Comparison of ENCODE assay signal across 9 mouse cellular contexts in genomic region chr2:73560899-73561664, GRCm38 (mm10). TPM values are rescaled to one million over a fixed set of nuclear protein-coding genes. Genes with fewer than 3 reads are reported as not detected.
DNase-seq lines count a peak whose midpoint lies in the region; ATAC-seq and TF ChIP-seq lines count a peak whose summit lies in the region.
"Had no signal": no experiment of that assay in that cellular context is flagged by ENCODE, and none has a peak within 500 bp of the region (broad histone marks: within the 10 kb centered on the region; RNA-seq: fewer than 3 reads in every experiment).

No protein-coding gene starts in this region.

- H3K4me3 ChIP-seq in gastrocnemius, adult 2 months, result peak overlapping the region; percentile 46
- H3K4me3 ChIP-seq in ES-E14 (ENCODE audit: insufficient read depth in 1 of 2, low read depth in 1 of 2, low read length in 2 of 2, poor library complexity in 1 of 2, severe bottlenecking in 1 of 2), result peak overlapping the region; percentile 60 to 69
- peak overlapping the region; percentile 39 for H3K4me3 ChIP-seq in forebrain, postnatal 0 days (ENCODE audit: low read depth, low read length)
- H3K4me3 ChIP-seq in midbrain, embryonic 10.5 days, result peak overlapping the region; percentile 60

- TF ChIP-seq CTCF in gastrocnemius, adult 2 months (IDR thresholded peaks at IDR 0.05), result no peak
- TF ChIP-seq CTCF in forebrain, postnatal 0 days (IDR thresholded peaks at IDR 0.05; ENCODE audit: low read depth), result no peak

- intact Hi-C loops in gastrocnemius, adult 2 months (cut with DNase I), result no loop called here
- intact Hi-C loops in gastrocnemius, postnatal 36 days (cut with DNase I), result no loop called here

- peak overlapping the region; percentile 64 for H3K4me2 ChIP-seq in forebrain, postnatal 0 days (ENCODE audit: low read depth)

- no peaks in the 10 kb centered on the region for H3K9me3 ChIP-seq in ES-E14 (ENCODE audit: control insufficient read depth, insufficient read depth, low read depth, low read length)
- no peaks in the 10 kb centered on the region for H3K9me3 ChIP-seq in forebrain, postnatal 0 days (ENCODE audit: low read length)
- no peaks in the 10 kb centered on the region for H3K9me3 ChIP-seq in midbrain, embryonic 10.5 days (replicated peaks)

- H3K27me3 ChIP-seq in forebrain, postnatal 0 days (ENCODE audit: insufficient read depth, low read length), result no peaks in the 10 kb centered on the region
- H3K27me3 ChIP-seq in midbrain, embryonic 10.5 days (ENCODE audit: low read depth, poor library complexity, severe bottlenecking), result peaks cover 16% of the 10 kb centered on the region; the same call in 1 of the 2 replicates

- 2% methylated on average over 22 of the region's 23 CpGs for WGBS in forebrain, postnatal 0 days
- WGBS in midbrain, embryonic 10.5 days, result 3% methylated on average over 22 of the region's 23 CpGs

- peak overlapping the region; percentile 46; the same call in 1 of the 2 replicates for H3K9ac ChIP-seq in ES-E14 (ENCODE audit: insufficient read depth, low read depth, low read length, poor library complexity, severe bottlenecking)
- H3K9ac ChIP-seq in forebrain, postnatal 0 days, result peak overlapping the region; percentile 48

- H3K4me1 ChIP-seq in ES-E14 (ENCODE audit: control insufficient read depth in 2 of 2, insufficient read depth in 2 of 2, low read length in 2 of 2, poor library complexity in 1 of 2), result peaks cover 0 to 1% of the 10 kb centered on the region in 2 experiments; a peak in 3 of 4 replicates
- 0 out of 2 replicates have a peak, but pooled peaks cover 3% of the 10 kb centered on the region for H3K4me1 ChIP-seq in forebrain, postnatal 0 days (ENCODE audit: insufficient read depth)
- H3K4me1 ChIP-seq in midbrain, embryonic 10.5 days, result peaks cover 21% of the 10 kb centered on the region

- H3K27ac ChIP-seq in gastrocnemius, adult 2 months, result no peak overlapping the region
- H3K27ac ChIP-seq in ES-E14 (ENCODE audit: insufficient read depth, low read depth, low read length, poor library complexity, severe bottlenecking), result no peak overlapping the region
- H3K27ac ChIP-seq in forebrain, postnatal 0 days (ENCODE audit: low read depth, low read length), result no peak overlapping the region
- peak overlapping the region; percentile 57 for H3K27ac ChIP-seq in midbrain, embryonic 10.5 days (replicated peaks)

- DNase-seq in gastrocnemius, adult 2 months, result no peak
- DNase-seq in gastrocnemius, postnatal 36 days, result no peak
- DNase-seq in ES-E14 (ENCODE audit: low read depth, low spot score), result peak; percentile 63
- peak; percentile 29 for DNase-seq in forebrain, postnatal 0 days
- peak; percentile 44 for DNase-seq in midbrain, embryonic 10.5 days (ENCODE audit: low spot score)
- no peak for DNase-seq in T-cell, adult 2 months (ENCODE audit: low spot score)
- no peak for DNase-seq in urinary bladder, adult 2 months (ENCODE audit: low spot score)

- ATAC-seq in forebrain, postnatal 0 days, result peak; percentile 51
- no peak for ATAC-seq in megakaryocyte progenitor cell, adult 5-6 weeks (replicated peaks; ENCODE audit: poor library complexity)

- in situ Hi-C loops in ES-E14 (cut with MboI; ENCODE audit: low sequenced_read_pairs in 2 of 2, unreplicated experiment in 2 of 2), result loop anchor here in 1 of 2 experiments (25.0 kb wide), 1 partner anchor 1101 kb away; the partner anchor contains the start of genes Evx2 and Hoxd13

- no peaks in the 10 kb centered on the region for H3K36me3 ChIP-seq in ES-E14 (ENCODE audit: control insufficient read depth, insufficient read depth, low read length, poor library complexity, severe bottlenecking)
- H3K36me3 ChIP-seq in forebrain, postnatal 0 days (ENCODE audit: insufficient read depth), result no peaks in the 10 kb centered on the region
- H3K36me3 ChIP-seq in midbrain, embryonic 10.5 days, result no peaks in the 10 kb centered on the region

TF ChIP-seq in ES-E14, 5 proteins besides CTCF, POLR2A, EP300 and RAD21:
- TF ChIP-seq HCFC1 (IDR thresholded peaks at IDR 0.05; ENCODE audit: borderline replicate concordance, insufficient read depth, low read length) (no peak), ZC3H11A (IDR thresholded peaks at IDR 0.05; ENCODE audit: borderline replicate concordance, low read depth, low read length) (no peak)

RNA-seq across cellular contexts. Expression of gene Chrna1, which starts 19.1 kb away (rescaled TPM):
- 1 to 10 TPM; 4.5 to 6.2 TPM for total RNA-seq in gastrocnemius, adult 2 months (2021)
- 1 to 10 TPM; 6.6 to 6.8 TPM for total RNA-seq in gastrocnemius, postnatal 36 days (2021)
- 0.13 and 0.16 TPM in 2 replicates for total RNA-seq in ES-E14 (2012; rRNA removed)
- 0.05 TPM in 1 of 2 replicates, not detected in the other for total RNA-seq in forebrain, postnatal 0 days (2014; rRNA removed)
- 0.08 and 0.17 TPM in 2 replicates for polyA plus RNA-seq in forebrain, postnatal 0 days (2015; fragmentation: Nextera tagmentation; extraction: Ambion mirVana)
- polyA plus RNA-seq in midbrain, embryonic 10.5 days (2016; fragmentation: Nextera tagmentation; extraction: Ambion mirVana), result 0.40 and 0.84 TPM in 2 replicates
- 0.02 TPM in 1 of 2 replicates, not detected in the other for total RNA-seq in megakaryocyte progenitor cell, adult 5-6 weeks (2015)
- not detected in 2 replicates for total RNA-seq in megakaryocyte progenitor cell, adult 5-6 weeks (2017)
- 0.01 TPM in 1 of 2 replicates, not detected in the other for polyA plus RNA-seq in urinary bladder, adult 2 months (2012; rRNA removed)
- total RNA-seq: monocyte, adult 5-6 weeks had no signal

RNA-seq across cellular contexts. Expression of gene Wipf1, which starts 31.5 kb away (rescaled TPM):
- total RNA-seq in gastrocnemius, adult 2 months (2021), result 10 to 100 TPM in 1 of 2 experiments, 1 to 10 TPM in 1; 7.0 to 11.7 TPM
- 1 to 10 TPM; 9.7 to 9.8 TPM for total RNA-seq in gastrocnemius, postnatal 36 days (2021)
- total RNA-seq in ES-E14 (2012; rRNA removed), result 0.95 and 1.2 TPM in 2 replicates
- total RNA-seq in forebrain, postnatal 0 days (2014; rRNA removed), result 1.8 and 2.4 TPM in 2 replicates
- 2.0 and 2.1 TPM in 2 replicates for polyA plus RNA-seq in forebrain, postnatal 0 days (2015; fragmentation: Nextera tagmentation; extraction: Ambion mirVana)
- polyA plus RNA-seq in midbrain, embryonic 10.5 days (2016; fragmentation: Nextera tagmentation; extraction: Ambion mirVana), result 7.4 and 7.6 TPM in 2 replicates
- 33.6 and 39.1 TPM in 2 replicates for total RNA-seq in megakaryocyte progenitor cell, adult 5-6 weeks (2015)
- total RNA-seq in megakaryocyte progenitor cell, adult 5-6 weeks (2017), result 12.7 and 13.7 TPM in 2 replicates
- 10.2 and 17.4 TPM in 2 replicates for polyA plus RNA-seq in urinary bladder, adult 2 months (2012; rRNA removed)

Comparison
In these comparisons a context has a peak if more than half of its experiments do, and no peak if none do; other contexts are left out.
1. DNase-seq: peak in ES-E14 (single experiment), forebrain, postnatal 0 days (single experiment) and midbrain, embryonic 10.5 days (single experiment); none in gastrocnemius, adult 2 months (single experiment), gastrocnemius, postnatal 36 days (0 of 2), T-cell, adult 2 months (single experiment) and urinary bladder, adult 2 months (single experiment).
2. Peak in every context shown above with its lines, with median percentiles within 50 percentile points of each other: H3K4me3 ChIP-seq.